Mouse (Mus musculus) C2C12 (cell line): Measurements from ENCODE around the gene Eif4g3. TPM values are rescaled to one million over a fixed set of nuclear protein-coding genes. Genes with fewer than 3 reads are reported as not detected.

Experiments
- H3K27me3 ChIP-seq: one replicate; pipeline ENCODE4 v1.6.1; 2011; ENCODE audit not compliant: control insufficient read depth, insufficient read depth, insufficient read length
- H3K36me3 ChIP-seq: one replicate; pipeline ENCODE4 v1.6.1; 2011; ENCODE audit not compliant: control insufficient read depth, insufficient read depth
- H3K4me3 ChIP-seq: one replicate; pipeline ENCODE4 v1.5.1; 2011; ENCODE audit warnings: mild to moderate bottlenecking, control low read depth; ENCODE audit not compliant: poor library complexity, insufficient read depth, severe bottlenecking
- H3K79me2 ChIP-seq: one replicate; pipeline ENCODE4 v1.6.1; 2011; ENCODE audit not compliant: control insufficient read depth, insufficient read depth
- H3K79me3 ChIP-seq: one replicate; pipeline ENCODE4 v1.6.1; 2011; ENCODE audit warnings: low read depth, control low read depth
- H3ac ChIP-seq: one replicate; pipeline ENCODE3; 2011; ENCODE audit warnings: low read depth; ENCODE audit not compliant: control insufficient read depth, insufficient read length
- CEBPB ChIP-seq: IDR thresholded peaks from one replicate; pipeline ENCODE4 v1.6.1; 2011; ENCODE audit warnings: low read depth, mild to moderate bottlenecking, control low read depth, moderate library complexity
- CTCF ChIP-seq: IDR thresholded peaks from one replicate; pipeline ENCODE4 v1.5.1; 2011; ENCODE audit not compliant: control insufficient read depth, insufficient read depth, insufficient read length
- FOSL1 ChIP-seq: IDR thresholded peaks from one replicate; pipeline ENCODE4 v1.8.0; 2011; ENCODE audit warnings: mild to moderate bottlenecking, low read length; ENCODE audit not compliant: poor library complexity, insufficient read depth, severe bottlenecking
- MAX ChIP-seq: IDR thresholded peaks from one replicate; pipeline ENCODE4 v1.6.1; 2011; ENCODE audit warnings: mild to moderate bottlenecking, control low read depth
- MYOD1 ChIP-seq: IDR thresholded peaks from one replicate; pipeline ENCODE4 v1.6.1; 2011; ENCODE audit warnings: low read depth; ENCODE audit not compliant: control insufficient read depth, insufficient read length
- MYOG ChIP-seq: IDR thresholded peaks from one replicate; pipeline ENCODE4 v1.6.1; 2011; ENCODE audit not compliant: control insufficient read depth, insufficient read length; ENCODE audit errors: extremely low read depth
- USF1 ChIP-seq: IDR thresholded peaks from one replicate; pipeline ENCODE4 v1.6.1; 2011; ENCODE audit warnings: low read depth, mild to moderate bottlenecking, control low read depth, moderate library complexity
- polyA plus RNA-seq: library from polyadenylated mRNA; unstranded; fragments of >200 nt; fragmentation: generic; extraction: Trizol; gene quantifications from one replicate; pipeline ENCODE4 v1.2.1, GENCODE M21; 2012; ENCODE audit warnings: missing spikeins

Eif4g3 gene
- polyA plus RNA-seq, 1 experiment: 24.3 TPM

- TF ChIP-seq CEBPB (no peak), MAX (no peak), FOSL1 (no peak), USF1 (no peak), CTCF (no peak), MYOD1 (no peak), MYOG (no peak)
- Histone ChIP-seq H3K79me3 (peaks cover 56% of the 10 kb centered on the region), H3K27me3 (no peaks in the 10 kb centered on the region), H3K36me3 (peaks cover 43% of the 10 kb centered on the region), H3K79me2 (peaks cover 67% of the 10 kb centered on the region), H3ac (peak overlapping the region; percentile 69), H3K4me3 (peak overlapping the region; percentile 78)
Measured at GRCm38 (mm10) chr4:138217951-138218685, 225.3 kb downstream of the Eif4g3 start.

GRCm38 (mm10) chr4:138219331-138219730 is 226.5 kb downstream of the Eif4g3 start:
- no peak overlapping the region for H3ac ChIP-seq
- H3K27me3 ChIP-seq: no peaks in the 10 kb centered on the region
- TF ChIP-seq FOSL1 (no peak), MYOG (no peak), MYOD1 (no peak), USF1 (no peak), CTCF (no peak), MAX (no peak), CEBPB (no peak)
- no peak overlapping the region for H3K4me3 ChIP-seq
- H3K79me3 ChIP-seq: peaks cover 58% of the 10 kb centered on the region
- H3K79me2 ChIP-seq: peaks cover 73% of the 10 kb centered on the region
- H3K36me3 ChIP-seq: peaks cover 55% of the 10 kb centered on the region

- Histone ChIP-seq H3K27me3 (no peaks in the 10 kb centered on the region), H3ac (no peak overlapping the region), H3K79me3 (peaks cover 58% of the 10 kb centered on the region), H3K4me3 (no peak overlapping the region), H3K36me3 (peaks cover 61% of the 10 kb centered on the region), H3K79me2 (peaks cover 71% of the 10 kb centered on the region)
- TF ChIP-seq USF1 (peak; percentile 3), CTCF (no peak)
Measured at GRCm38 (mm10) chr4:138220761-138221160, 227.9 kb downstream of the Eif4g3 start.

- peaks cover 71% of the 10 kb centered on the region for H3K79me2 ChIP-seq
- no peak overlapping the region for H3ac ChIP-seq
- TF ChIP-seq MYOD1: no peak
- TF ChIP-seq CTCF: no peak
- TF ChIP-seq FOSL1: no peak
- peaks cover 68% of the 10 kb centered on the region for H3K36me3 ChIP-seq
- H3K4me3 ChIP-seq: no peak overlapping the region
- no peaks in the 10 kb centered on the region for H3K27me3 ChIP-seq
- peaks cover 58% of the 10 kb centered on the region for H3K79me3 ChIP-seq
Measured at GRCm38 (mm10) chr4:138221406-138221805, 228.6 kb downstream of the Eif4g3 start.

GRCm38 (mm10) chr4:138222396-138222795 is 229.6 kb downstream of the Eif4g3 start:
- H3K36me3 ChIP-seq: peaks cover 75% of the 10 kb centered on the region
- TF ChIP-seq FOSL1: no peak
- no peak for TF ChIP-seq USF1
- no peak for TF ChIP-seq MYOG
- TF ChIP-seq CTCF: no peak
- TF ChIP-seq CEBPB: no peak
- TF ChIP-seq MAX: no peak
- TF ChIP-seq MYOD1: no peak
- no peak overlapping the region for H3K4me3 ChIP-seq

GRCm38 (mm10) chr4:138223623-138224022 is 230.8 kb downstream of the Eif4g3 start:
- no peaks in the 10 kb centered on the region for H3K27me3 ChIP-seq
- peaks cover 44% of the 10 kb centered on the region for H3K79me3 ChIP-seq
- H3K36me3 ChIP-seq: peaks cover 82% of the 10 kb centered on the region
- TF ChIP-seq CTCF (no peak), CEBPB (no peak), MYOD1 (no peak), USF1 (no peak), FOSL1 (no peak), MYOG (no peak), MAX (no peak)
- H3ac ChIP-seq: no peak overlapping the region
- no peak overlapping the region for H3K4me3 ChIP-seq
- peaks cover 56% of the 10 kb centered on the region for H3K79me2 ChIP-seq

More at GRCm38 (mm10) chr4:138222396-138222795, 229.6 kb downstream of the Eif4g3 start:
- H3ac ChIP-seq: no peak overlapping the region
- no peaks in the 10 kb centered on the region for H3K27me3 ChIP-seq
- peaks cover 68% of the 10 kb centered on the region for H3K79me2 ChIP-seq
- H3K79me3 ChIP-seq: peaks cover 57% of the 10 kb centered on the region
